Mouse (Mus musculus) kidney, adult 2 months (tissue): ENCODE data around the gene Prtg.

Experiments
- CTCF ChIP-seq: fragments of 200-500 bp; conservative IDR thresholded peaks from 2 replicates; pipeline ENCODE4 v1.5.1; 2011; ENCODE audit warnings: low read depth, mild to moderate bottlenecking, control low read depth, low read length, moderate library complexity, mixed read lengths; ENCODE audit not compliant: insufficient read depth, insufficient read length
- POLR2A ChIP-seq: fragments of 200-500 bp; IDR thresholded peaks from one replicate; pipeline ENCODE4 v1.6.1; 2011; ENCODE audit warnings: low read depth, low read length, control low read depth

DNA sequence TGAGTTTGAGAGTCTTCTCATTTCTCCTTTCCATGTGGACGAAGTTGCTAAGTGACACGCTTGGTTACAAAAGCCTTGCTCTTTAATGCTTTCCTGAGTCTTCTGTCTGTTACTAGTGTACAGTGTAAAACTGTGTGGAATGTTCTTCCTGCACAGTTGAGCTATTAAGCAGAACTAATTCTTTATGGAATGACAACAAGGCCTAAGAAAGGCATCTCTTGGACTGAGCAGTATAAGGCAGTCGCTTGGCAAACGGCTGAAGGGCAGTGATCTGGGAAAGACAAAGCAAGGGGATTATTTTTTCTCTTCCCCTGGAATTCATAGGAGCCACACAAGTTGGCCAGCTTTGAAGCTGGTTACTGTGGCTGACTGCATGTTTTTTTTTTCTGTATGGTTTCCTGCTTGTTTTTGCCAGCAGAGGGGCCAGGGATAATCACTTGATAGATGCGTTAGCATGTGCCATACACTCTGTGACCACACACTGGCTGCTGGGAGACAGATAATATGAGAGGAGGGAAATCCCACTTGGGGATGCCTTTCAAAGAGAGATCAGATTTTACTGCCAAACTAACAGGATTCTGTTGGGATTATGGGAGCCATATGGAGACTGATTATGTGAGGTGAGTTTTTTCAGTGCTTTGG lies 22.1 kb downstream of the Prtg start:
- TF ChIP-seq CTCF (no peak), POLR2A (no peak)
